14 mouse cellular contexts compared by ENCODE assay signal in the genomic region with DNA sequence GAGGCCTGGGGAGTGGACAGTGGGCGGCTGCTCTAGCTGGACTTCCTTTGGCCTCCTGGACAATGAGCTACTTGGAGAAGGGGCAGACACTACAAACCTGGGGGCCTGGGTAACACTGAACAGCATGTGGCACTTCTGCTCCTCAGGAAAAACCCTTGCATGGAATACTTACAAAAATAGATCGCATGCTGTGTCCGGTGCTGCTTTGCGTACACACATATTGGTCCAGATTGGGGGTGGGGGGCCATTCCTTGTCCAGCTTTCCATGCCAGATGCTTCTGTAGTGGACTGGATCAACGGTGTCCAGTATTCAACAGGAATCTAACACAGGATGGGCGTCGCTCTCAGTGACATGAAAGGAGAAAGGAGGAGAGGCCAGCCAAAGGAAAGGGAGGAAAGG. TPM values are rescaled to one million over a fixed set of nuclear protein-coding genes. Genes with fewer than 3 reads are reported as not detected.
DNase-seq lines count a peak whose midpoint lies in the region; ATAC-seq lines count a peak whose summit lies in the region.
"Had no signal": no experiment of that assay in that cellular context is flagged by ENCODE, and none has a peak within 500 bp of the region (broad histone marks: within the 10 kb centered on the region; RNA-seq: fewer than 3 reads in every experiment).

No protein-coding gene starts in this region.

- no peaks in the 10 kb centered on the region for H3K36me3 ChIP-seq in kidney, embryonic 14.5 days (ENCODE audit: control insufficient read depth, insufficient read depth, low read length)
- no peaks in the 10 kb centered on the region for H3K36me3 ChIP-seq in heart, embryonic 15.5 days
- no peaks in the 10 kb centered on the region for H3K36me3 ChIP-seq in hindbrain, embryonic 11.5 days (ENCODE audit: control insufficient read depth, insufficient read depth, low read length)
- H3K36me3 ChIP-seq: limb, embryonic 12.5 days; neural tube, embryonic 12.5 days had no signal

- 68% methylated on average over 7 of the region's 7 CpGs for WGBS in kidney, embryonic 14.5 days
- 65% methylated on average over 7 of the region's 7 CpGs for WGBS in heart, embryonic 15.5 days
- 75% methylated on average over 7 of the region's 7 CpGs for WGBS in hindbrain, embryonic 11.5 days

- no peak overlapping the region for H3K4me3 ChIP-seq in kidney, embryonic 14.5 days (ENCODE audit: low read length)
- no peak overlapping the region for H3K4me3 ChIP-seq in heart, embryonic 15.5 days
- H3K4me3 ChIP-seq in hindbrain, embryonic 11.5 days (ENCODE audit: low read depth, low read length) = no peak overlapping the region
- H3K4me3 ChIP-seq: limb, embryonic 12.5 days; neural tube, embryonic 12.5 days had no signal

- no peak overlapping the region for H3K27ac ChIP-seq in kidney, embryonic 14.5 days (ENCODE audit: low read depth, low read length)
- peak overlapping the region; percentile 57; the same call in 1 of the 2 replicates for H3K27ac ChIP-seq in heart, embryonic 15.5 days
- H3K27ac ChIP-seq in hindbrain, embryonic 11.5 days (ENCODE audit: low read depth, low read length) = no peak overlapping the region
- H3K27ac ChIP-seq: limb, embryonic 12.5 days; neural tube, embryonic 12.5 days had no signal

- no peak overlapping the region for H3K9ac ChIP-seq in kidney, embryonic 14.5 days (ENCODE audit: low read depth, low read length)
- H3K9ac ChIP-seq in heart, embryonic 15.5 days = no peak overlapping the region
- no peak overlapping the region for H3K9ac ChIP-seq in hindbrain, embryonic 11.5 days (ENCODE audit: low read depth, low read length)
- H3K9ac ChIP-seq: limb, embryonic 12.5 days; liver, postnatal 0 days; neural tube, embryonic 12.5 days had no signal

- H3K9me3 ChIP-seq in kidney, embryonic 14.5 days (ENCODE audit: control insufficient read depth, low read length) = no peaks in the 10 kb centered on the region
- no peaks in the 10 kb centered on the region for H3K9me3 ChIP-seq in heart, embryonic 15.5 days (replicated peaks)
- no peaks in the 10 kb centered on the region for H3K9me3 ChIP-seq in hindbrain, embryonic 11.5 days (ENCODE audit: control insufficient read depth, low read length)
- H3K9me3 ChIP-seq: limb, embryonic 12.5 days; neural tube, embryonic 12.5 days had no signal

- 0 out of 2 replicates have a peak, but pooled peaks cover 3% of the 10 kb centered on the region for H3K4me1 ChIP-seq in kidney, embryonic 14.5 days (ENCODE audit: control insufficient read depth, insufficient read depth, low read length)
- H3K4me1 ChIP-seq in heart, embryonic 15.5 days (replicated peaks) = peaks cover 11% of the 10 kb centered on the region
- H3K4me1 ChIP-seq in hindbrain, embryonic 11.5 days (replicated peaks; ENCODE audit: control insufficient read depth, insufficient read depth, low read length) = peaks cover 3% of the 10 kb centered on the region; the same call in 1 of the 2 replicates

- no peak for ATAC-seq in kidney, embryonic 14.5 days (ENCODE audit: low FRiP score, low TSS enrichment)
- ATAC-seq in heart, embryonic 15.5 days (replicated peaks; ENCODE audit: insufficient number of reproducible peaks, insufficient read depth, low FRiP score, low read depth) = 0 out of 2 replicates have a peak, but pooled peaks have one; percentile 40
- ATAC-seq in hindbrain, embryonic 11.5 days (ENCODE audit: low FRiP score) = no peak
- ATAC-seq: CD4-positive, CD25-positive, alpha-beta regulatory T cell, adult 4 months; liver, postnatal 0 days; midbrain, embryonic 16.5 days had no signal

- H3K27me3 ChIP-seq in kidney, embryonic 14.5 days (ENCODE audit: control insufficient read depth, insufficient read depth, low read length) = peaks cover 24% of the 10 kb centered on the region
- peaks cover 32% of the 10 kb centered on the region for H3K27me3 ChIP-seq in heart, embryonic 15.5 days
- H3K27me3 ChIP-seq in hindbrain, embryonic 11.5 days (ENCODE audit: control insufficient read depth, insufficient read depth, low read length) = no peaks in the 10 kb centered on the region

- no peak overlapping the region for H3K4me2 ChIP-seq in kidney, embryonic 14.5 days (replicated peaks; ENCODE audit: low read depth, low read length)
- H3K4me2 ChIP-seq in heart, embryonic 15.5 days = no peak overlapping the region
- H3K4me2 ChIP-seq in hindbrain, embryonic 11.5 days (replicated peaks; ENCODE audit: low read depth, low read length) = no peak overlapping the region
- H3K4me2 ChIP-seq: limb, embryonic 12.5 days; neural tube, embryonic 12.5 days had no signal

- DNase-seq in kidney, adult 9 months = peak; percentile 33
- DNase-seq in kidney, postnatal 36 days = peak; percentile 42 to 50
- DNase-seq in skeletal muscle tissue, adult 2 months (ENCODE audit: low read depth, low spot score) = peak; percentile 8
- DNase-seq in right cerebral cortex, adult 18-20 months = no peak
- no peak for DNase-seq in hindbrain, embryonic 11.5 days (ENCODE audit: low spot score)
- DNase-seq: cerebellum, adult 18-20 months; layer of hippocampus, postnatal 36 days; liver, postnatal 0 days had no signal

RNA-seq across cellular contexts. Expression of gene Wscd1, which starts 2.0 kb away (rescaled TPM):
- 5.6 and 7.8 TPM in 2 replicates for polyA plus RNA-seq in kidney, embryonic 14.5 days (2014; fragmentation: Nextera tagmentation; extraction: Ambion mirVana)
- 4.8 and 9.0 TPM in 2 replicates for polyA plus RNA-seq in heart, embryonic 15.5 days (2015; fragmentation: Nextera tagmentation; extraction: Ambion mirVana)
- polyA plus RNA-seq in hindbrain, embryonic 11.5 days (2014; fragmentation: Nextera tagmentation; extraction: Ambion mirVana) = 31.8 and 40.5 TPM in 2 replicates
- polyA plus RNA-seq: CD4-positive, CD25-positive, alpha-beta regulatory T cell, adult 4 months had no signal

Comparison
In these comparisons a context has a peak if more than half of its experiments do, and no peak if none do; other contexts are left out.
1. DNase-seq: peak in kidney, adult 9 months (single experiment), kidney, postnatal 36 days (2 of 2) and skeletal muscle tissue, adult 2 months (single experiment); none in right cerebral cortex, adult 18-20 months (single experiment) and hindbrain, embryonic 11.5 days (single experiment).